Mouse (Mus musculus) right cerebral cortex, postnatal 4 days (tissue): ENCODE data around the gene Sh3rf1.

Experiments used
- DNase-seq: peaks from one replicate; pipeline ENCODE4 v3.0.0-alpha.2; 2022

Gene Sh3rf1

DNA sequence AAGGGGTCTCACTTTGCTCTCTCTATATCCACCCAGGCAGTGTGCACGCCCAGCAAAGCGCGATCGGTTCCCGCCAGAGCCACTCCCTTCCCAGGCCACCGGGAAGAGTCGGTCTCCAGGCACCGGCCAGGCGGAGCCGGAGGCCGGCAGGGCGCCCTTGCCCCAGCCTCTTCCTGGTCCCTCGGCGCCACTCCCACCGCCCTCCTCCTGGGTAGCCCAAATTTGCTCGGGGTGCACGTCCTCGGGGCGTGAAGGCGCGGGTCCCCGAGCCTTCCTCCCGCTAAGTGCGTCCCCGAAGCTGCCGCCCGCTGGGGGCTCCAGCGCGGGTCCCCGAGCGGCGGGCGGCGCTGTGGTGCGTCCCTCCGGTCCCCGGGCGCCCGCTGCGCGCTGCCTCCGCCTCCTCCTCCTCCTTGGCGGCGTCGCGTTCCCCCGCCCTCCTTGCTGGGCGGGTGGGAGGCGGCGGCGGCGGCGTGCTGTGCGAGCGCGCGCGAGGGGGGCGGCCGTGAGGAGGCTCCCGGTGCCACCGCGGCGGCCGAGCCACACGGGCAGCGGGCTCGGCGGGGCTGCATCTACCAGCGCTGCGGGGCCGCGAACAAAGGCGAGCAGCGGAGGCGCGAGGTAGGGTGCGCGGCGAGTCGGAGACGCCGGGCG is at the start of gene Sh3rf1:
Sh3rf1 (plus strand) TSS at position 144 of the 651 bp plus-strand sequence.
- peak; percentile 87 for DNase-seq

DNA sequence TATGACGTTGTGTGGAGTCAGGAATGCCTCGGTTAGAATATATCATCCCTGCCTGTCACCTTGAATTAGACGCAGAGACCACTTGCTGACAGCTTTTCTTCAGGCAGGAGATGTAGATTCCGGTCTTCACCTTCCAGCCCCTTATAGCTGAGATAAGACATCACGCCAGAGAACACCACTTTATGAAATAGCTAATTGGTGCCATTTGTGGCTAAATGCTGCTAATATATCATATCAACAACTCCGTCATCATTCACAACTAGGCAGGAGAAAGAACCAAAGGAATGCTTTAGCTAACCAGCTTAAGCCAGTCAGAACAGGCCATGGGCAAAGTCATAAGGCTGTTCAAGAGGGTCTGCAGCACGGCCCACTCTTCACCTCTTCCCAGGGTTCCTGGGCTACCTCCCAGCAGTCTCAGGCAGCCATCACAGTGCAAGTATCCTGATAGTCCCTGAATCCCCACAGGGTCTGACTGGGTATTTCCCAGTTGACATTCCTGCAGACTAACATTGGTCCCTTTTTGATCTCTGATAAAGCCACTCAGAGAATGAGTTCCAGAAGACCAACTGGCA is 49.7 kb upstream of the Sh3rf1 start:
- no peak for DNase-seq

DNA sequence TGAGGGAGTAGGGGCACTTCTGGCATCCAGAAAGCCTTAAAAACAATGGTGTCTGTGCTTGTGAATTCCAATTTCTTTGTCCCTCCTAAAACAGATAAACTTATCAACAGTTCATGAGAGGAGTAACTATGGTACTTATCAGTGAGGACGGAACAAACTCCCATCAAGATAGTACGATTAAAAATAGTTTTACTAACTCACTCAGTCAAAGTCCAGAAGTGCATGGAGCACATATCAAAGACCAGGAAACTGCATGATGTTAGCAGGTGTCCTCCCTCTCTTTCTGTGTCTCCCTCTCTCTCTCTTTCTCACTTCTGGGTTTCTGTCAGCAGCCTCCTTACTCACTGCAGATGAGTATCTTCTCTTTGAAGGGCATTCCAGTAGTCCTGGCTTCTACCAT is 47.8 kb upstream of the Sh3rf1 start:
- no peak for DNase-seq

DNA sequence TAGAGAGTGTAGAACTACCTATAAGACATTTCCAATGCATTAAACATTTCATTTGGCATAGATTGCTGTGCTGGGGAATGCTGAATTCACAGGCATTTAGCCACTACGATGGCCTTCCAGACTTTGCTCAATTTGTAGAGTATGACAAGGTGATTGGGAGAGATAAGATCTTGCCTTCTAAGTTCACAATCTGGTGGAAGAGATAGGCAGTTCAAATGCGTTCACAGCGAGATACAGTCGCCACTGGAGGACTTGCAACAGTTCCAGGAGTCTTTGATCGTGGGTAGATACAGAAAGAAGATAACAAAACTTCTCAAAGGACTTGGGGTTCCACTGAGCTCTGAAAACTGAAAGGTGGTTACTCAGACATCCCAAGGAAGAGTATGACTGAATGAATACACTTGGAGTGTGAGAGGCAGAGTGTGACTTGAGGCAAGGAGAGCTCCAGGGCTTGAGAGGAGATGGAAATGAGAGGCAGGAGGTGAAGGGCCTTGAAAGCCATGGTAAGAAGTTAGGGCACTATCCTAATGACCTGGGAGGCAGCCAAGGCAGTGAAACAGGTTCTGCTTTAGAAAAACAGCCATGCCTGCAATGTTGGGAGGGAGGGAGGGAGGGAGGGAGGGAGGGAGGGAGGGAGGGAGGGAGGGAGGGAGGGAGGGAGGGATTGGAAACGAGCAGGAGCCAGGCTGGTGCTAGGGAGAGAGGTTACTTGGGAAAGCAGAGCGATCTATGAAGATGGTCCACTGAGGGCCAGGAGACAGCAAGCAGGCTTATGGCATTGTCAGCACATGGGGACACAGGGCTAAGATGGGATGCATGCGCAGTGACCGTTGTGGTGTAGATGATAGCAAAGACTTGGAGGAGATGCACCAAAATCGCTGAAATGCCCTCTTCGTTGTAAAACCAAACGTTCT is 45.7 kb upstream of the Sh3rf1 start:
- DNase-seq = no peak

DNA sequence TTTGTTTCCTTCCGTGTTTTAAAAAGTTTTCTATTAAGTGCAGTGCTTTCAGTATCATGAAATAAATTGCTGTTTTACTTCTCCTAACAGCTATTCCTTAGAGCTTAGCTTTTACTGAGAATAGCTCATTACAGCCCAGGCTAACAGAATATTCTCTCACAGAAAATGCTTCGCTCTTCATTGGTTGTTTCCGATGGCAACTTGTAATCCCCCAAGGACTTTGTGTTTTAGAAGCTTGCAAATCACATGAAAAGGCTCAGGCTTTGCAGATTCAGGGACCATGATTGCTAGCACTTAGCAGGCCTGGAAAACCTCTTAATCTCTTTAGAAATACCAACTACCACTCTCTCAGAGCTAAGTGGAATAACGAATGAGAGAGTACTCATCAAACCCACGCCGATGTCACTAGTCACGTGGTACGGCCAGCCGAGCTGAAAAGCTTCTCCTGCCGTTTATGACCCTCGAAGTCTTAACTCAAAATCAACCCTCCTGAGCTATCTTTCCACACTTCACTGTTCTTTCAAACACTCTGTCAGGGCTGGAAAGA is 45.0 kb upstream of the Sh3rf1 start:
- DNase-seq = no peak

DNA sequence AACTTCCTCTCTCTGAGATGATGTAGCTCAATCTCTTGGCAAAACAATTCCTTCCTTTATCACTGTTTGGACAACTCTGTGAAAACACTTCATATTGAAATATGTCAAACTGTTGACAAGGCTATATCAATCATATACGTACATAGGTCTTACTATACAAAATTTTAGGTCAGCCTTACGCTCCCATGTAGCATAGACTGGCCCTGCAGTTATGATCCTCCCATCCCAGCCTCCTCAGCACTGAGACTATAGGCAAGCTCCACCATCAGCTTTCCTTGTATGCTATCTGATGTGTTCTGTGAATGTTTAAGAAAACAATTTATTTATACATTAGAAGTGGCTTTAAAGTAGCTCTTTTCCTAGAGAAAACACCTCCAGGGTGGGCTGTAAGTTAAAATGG is 42.1 kb upstream of the Sh3rf1 start:
- no peak for DNase-seq

DNA sequence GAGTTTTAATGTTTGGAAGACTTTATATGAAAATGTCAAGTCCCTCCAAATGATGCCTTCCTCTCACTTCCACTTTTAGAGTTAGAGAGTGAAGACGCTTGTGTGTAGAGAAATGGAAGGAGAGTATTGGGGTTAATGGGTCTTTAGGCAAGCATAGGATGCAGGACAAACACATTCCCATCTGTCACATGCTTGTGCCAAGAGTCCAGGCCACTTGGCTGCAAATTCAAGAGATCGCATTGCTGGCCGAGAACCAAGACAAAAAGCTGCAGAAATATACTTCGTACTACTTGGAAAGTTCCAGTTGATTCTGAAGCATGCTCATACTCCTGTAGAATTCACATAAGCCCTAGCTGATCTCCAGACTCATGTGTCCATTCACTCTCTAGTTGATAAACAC is 41.7 kb upstream of the Sh3rf1 start:
- no peak for DNase-seq

DNA sequence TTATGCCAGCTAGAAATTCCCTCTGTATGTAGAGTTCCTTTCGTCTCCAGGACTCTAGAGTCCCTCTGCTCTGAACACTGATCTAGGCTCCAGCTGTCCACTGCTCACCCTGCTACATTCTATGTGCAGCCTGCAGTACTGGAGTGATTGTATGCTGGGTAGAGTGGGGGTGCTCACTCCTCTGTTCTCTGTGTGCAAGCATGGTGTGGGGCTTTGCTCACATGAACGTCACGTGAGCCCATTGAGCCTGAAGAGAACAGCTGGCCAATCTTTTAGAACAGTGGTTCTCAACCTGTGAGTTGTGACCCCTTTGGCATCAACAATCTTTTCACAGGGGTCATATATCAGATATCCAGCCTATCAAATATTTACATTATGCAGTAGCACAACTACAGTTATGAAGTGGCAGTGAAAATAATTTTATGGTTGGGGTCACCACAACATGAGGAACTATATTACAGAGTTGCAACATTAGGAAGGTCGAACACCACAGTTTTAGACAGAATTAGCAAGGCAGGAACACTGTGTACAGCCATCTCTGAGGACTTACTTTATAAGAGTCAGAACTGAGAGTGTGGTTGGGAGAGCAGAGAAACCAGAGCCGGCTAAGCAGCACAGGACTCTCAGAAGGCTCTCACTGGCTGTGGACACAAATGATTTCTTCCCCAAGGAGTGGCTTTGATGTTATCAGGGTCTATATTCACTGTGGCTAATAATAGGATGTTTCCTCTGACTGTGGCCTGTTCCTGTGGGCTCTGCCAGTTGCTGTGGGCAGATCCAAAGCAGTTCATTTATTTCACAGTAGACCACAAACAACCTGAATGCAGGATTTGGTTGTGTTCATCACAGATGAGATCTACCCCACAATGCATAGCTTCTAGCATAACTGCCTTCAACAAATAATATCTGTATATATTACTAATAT is 38.1 kb upstream of the Sh3rf1 start:
- no peak for DNase-seq

DNA sequence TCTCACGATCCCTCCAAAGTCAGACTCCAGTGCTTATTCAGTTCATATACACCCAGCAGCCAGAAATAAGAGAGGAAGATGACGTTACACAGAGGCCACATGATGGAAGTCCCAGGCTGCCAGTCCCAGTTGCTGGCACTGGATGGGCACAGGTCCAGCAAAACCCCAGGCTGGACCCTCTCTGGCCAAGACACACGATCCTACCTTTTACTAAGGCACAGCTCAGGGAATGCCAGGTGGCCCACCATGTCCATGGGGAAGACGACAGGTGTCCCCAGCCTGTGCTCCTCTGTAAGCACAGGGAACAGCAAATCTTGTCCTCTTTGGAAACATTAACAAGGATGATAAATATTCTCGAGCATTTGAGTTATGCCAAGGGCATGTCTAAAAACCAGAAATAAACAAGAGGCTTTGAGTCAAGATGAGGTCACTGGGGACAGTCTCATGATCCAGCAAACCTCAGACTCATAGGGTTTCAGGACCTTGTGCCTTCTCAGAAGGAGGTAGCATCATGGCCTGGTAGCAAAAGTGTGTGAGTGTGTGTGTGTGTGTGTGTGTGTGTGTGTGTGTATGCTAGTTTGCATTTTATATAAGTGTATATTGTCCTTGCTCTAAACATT is 29.3 kb upstream of the Sh3rf1 start:
- no peak for DNase-seq

DNA sequence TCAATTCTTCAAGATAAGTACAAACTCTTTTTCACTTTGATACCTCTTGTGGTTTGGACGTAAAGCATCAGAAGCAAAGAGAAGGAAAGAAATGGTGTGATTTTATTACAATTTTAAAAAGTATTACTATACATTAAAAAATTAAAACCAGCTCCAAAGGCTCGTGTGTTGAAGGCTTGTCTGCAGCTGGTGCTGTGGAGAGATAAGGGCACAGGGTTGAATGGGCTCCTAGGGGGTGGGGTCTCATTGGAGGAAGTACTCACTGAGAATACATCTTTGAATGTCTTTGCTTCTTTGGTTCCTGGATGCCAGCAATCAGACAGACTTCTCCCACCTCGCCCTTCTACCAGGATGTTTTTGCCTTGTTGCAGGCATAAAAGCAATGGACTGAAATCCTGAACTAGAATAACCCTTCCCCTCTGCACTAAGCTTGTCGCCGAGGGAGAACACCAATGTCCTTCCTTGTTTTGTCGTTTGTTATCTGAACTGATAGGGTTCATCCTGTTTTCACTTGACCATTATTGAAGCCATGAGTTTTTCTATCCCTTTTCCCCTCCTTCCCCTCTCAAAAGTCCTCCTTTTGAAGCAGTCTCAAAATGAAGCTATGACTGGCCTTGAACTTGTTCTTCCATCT is 23.3 kb upstream of the Sh3rf1 start:
- no peak for DNase-seq

DNA sequence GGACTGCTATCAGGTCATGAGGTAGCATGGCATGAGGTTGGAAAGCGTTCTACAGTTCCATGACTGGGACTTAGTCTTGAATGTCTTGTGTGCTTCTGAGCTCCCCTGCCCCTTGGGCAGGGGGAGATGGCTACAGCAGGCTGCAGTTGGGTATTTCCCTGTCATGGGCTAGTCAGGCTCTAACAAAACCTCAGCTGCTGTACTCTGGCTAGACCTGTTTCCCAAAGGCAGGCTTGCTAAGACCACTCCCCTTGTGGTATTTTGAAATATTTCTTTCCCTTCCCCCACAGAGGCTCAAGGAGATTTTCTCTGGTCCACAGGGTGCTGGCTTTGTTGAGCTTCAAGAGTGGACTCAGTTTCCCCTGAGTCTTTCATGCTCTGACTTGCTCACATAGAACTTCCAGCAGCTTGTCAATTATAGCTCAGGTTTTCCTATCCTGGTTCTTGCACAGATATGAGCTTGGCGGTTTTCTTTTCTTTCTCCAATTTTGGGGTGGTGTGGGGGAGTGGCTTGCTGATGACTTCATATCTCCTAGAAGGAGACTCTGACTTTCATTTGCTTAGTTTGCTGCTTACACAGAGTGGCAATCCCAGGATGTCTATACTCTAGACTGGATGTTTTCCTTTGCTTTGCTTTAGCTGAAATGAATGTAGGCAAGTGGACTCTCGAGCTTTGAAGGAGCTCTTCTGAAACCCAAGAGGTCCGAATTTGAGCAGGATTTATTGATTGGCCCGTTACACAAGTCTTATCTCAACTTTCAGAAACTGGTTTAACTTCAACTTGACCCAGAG is 20.4 kb upstream of the Sh3rf1 start:
- DNase-seq = no peak

DNA sequence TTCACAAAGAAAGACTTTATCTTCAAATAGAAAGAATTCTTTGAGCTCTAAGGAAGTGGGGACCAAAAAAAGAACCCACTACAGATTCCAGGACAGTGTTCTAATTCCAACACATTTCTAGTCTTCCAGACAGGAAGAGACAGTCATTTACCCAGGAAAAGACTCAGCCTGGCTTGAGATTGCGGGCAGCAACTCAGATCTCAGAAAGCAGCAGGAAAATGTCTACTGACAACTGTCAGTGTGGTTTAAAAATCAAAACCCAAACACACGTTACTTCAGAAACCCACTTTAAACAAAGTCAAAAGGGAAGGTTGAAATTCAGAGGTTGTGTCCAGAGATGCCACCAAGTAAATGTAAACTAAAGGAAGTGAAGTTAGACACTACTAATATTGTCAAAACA is 16.8 kb upstream of the Sh3rf1 start:
- no peak for DNase-seq

DNA sequence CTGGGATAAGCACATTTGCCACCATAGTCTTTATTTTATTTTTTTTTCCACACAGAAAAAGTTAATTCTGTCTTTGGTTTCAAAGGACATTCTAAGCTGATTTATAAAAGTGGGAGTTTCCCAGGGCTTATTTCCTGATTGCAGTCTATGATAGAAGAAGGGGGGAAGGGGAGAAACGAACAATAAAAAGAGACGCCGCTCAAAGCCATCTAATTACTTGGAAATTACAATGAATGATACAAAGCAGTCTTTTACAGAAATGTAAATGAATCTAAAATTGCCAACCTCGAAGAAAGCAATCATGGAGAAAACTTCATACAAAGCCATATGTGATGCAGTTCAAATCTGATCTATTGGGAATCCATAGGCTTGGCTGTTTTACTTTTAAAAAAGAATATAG is 16.0 kb upstream of the Sh3rf1 start:
- no peak for DNase-seq

DNA sequence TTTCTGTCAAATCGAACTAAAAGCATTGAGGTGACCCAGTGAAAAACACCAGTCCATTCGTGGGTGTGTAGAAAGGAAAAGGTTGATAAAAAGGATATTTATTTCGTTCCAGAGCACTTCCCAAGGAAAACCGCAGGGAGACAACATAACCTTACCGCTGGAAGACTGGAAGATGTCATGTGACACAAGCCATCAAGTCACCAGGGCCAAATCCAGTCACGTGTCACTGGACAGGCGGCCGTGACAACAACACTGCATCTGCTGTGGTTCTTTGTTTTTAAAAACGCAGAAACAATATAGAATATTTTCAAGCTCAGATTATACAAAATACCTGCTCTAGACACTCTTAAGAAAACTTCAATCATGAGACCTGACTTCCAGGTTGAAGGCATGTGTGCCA is 15.0 kb upstream of the Sh3rf1 start:
- no peak for DNase-seq

DNA sequence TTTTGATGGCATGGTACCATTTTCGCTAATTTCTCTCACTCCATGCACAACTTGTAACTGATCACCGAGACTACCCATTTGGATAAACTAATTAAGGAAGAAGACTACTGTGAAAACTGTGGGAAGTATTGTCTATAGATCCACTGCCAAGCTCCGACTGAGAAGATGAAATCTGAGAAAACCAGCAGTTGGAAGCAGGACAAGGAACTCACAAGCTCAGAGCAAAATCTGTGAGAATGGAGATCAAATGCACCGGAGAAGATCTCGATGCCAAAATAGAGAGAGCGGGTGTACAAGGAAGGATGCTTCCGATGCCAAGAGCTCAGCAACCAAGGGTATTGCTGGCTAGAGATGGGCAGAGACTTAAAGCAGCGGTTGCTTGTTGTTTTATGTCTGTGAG is 12.8 kb upstream of the Sh3rf1 start:
- no peak for DNase-seq

DNA sequence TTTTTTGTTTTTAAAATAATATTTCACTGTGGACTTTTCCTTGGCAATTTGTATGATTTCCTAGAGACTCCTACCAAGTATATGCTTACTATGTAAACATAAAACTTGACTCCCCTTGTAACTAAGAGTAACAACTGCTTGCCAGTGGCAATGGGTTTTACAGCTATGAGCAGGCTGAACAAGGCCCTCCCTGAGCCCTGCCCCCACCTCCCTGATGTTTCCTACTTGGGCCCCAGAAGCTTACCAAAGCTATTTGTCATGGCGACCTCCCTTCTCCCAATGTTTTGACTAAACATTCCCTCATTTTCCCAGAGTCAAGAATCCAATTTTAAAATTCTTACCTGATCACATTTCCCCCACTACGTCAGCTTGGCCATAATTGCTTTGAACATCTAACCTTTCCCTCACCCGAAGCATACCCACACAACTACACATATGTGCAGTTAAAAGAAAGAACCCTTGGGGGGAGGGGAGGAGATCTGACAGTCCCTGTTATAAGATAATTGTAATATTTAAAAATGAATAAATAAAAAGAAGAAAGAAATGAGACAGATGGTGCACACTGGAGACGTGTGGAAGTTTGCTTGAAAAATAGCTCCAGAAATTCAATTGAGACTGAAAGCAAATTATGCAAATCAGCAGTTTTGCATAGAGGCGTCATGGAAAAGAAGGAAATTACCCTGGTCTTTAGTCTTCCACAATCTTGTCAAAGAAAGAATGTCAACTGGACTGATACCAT is 8.4 kb upstream of the Sh3rf1 start:
- DNase-seq = no peak

DNA sequence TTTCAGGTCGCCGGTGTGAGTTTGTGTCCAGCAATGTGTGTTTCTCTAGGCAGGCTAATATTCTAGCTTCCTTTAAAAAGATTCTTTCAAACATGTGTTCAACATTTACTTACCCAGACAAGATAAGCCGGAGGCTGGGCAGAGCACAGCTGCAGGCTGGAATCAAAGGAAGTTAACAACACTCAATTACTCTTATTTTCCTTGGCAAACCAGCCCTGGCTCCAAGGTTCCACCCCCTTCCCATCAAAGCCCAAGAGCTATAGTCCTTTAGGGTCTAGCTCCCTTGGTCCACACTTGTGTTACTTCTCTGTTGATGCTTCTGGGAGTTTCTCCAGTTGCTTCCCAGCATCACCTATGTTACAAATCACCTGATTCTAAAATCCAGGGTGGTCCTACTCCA is 6.7 kb upstream of the Sh3rf1 start:
- no peak for DNase-seq

DNA sequence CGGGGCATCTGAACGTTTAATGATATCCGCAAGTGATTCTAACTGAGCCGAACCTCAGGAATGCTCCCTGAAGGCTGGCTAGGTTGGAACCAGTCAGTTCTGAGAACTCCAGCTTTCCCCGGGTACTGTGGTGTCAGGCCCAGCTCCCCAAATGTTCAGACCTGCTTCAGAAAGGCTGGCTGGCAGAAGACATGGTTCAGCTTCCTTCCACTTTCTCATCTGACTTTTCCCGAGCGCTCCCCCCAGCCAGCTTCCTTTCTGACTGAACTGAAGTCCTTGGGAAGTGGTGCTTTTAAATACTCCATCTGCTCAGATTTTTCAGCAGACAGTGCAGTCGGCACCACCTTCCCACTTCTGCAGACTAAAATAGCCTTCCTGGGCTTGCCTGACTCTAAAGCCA is 6.2 kb upstream of the Sh3rf1 start:
- DNase-seq = no peak

DNA sequence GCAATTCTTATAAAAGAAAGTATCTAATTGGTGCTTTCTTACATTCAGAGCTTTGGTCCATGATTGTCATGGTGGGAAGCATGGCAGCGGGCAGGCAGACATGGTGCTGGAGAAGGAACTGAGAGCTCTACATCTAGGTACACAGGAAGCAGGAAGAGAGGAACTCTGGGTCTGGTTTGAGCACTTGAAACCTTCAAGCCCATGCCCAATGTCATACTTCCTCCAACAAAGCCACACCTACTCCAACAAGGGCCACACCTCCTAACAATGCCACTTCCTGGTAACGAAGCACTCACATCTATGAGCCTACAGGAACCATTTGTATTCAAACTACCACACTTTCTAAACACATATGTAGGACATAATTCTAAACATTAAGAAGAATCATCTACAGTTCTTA is 5.2 kb upstream of the Sh3rf1 start:
- no peak for DNase-seq

DNA sequence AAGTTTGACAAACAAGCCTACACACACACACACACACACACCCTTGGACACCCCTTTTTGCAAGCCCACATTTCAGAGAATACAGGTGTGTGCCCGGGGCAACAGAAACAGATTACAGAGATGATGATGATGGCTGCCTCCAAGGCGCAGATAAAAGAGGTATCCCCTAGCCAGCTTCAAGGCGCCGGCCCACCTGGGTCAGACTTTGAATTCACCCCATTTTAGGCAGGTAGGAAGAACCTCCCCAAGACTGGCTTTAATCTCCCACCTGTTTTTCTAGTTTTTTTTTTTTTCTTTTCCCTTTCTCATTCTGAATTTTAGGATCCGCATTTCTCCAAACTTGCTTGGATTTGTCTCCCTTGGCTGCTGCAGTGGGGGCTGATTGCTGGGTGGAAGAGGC is 389 bp upstream of the Sh3rf1 start:
- no peak for DNase-seq
